Mouse (Mus musculus) C2C12 (cell line): ENCODE results near the gene Dscam. TPM values are rescaled to one million over a fixed set of nuclear protein-coding genes. Genes with fewer than 3 reads are reported as not detected.
A peak's percentile ranks its signal among the peaks of the same experiment; 100 is the strongest.

Experiments used
- H3K27me3 ChIP-seq: one replicate; pipeline ENCODE4 v1.6.1; 2011; ENCODE audit not compliant: control insufficient read depth, insufficient read depth, insufficient read length
- H3K36me3 ChIP-seq: one replicate; pipeline ENCODE4 v1.6.1; 2011; ENCODE audit not compliant: control insufficient read depth, insufficient read depth
- H3K4me3 ChIP-seq: one replicate; pipeline ENCODE4 v1.5.1; 2011; ENCODE audit warnings: mild to moderate bottlenecking, control low read depth; ENCODE audit not compliant: poor library complexity, insufficient read depth, severe bottlenecking
- H3K79me2 ChIP-seq: one replicate; pipeline ENCODE4 v1.6.1; 2011; ENCODE audit not compliant: control insufficient read depth, insufficient read depth
- H3K79me3 ChIP-seq: one replicate; pipeline ENCODE4 v1.6.1; 2011; ENCODE audit warnings: low read depth, control low read depth
- H3ac ChIP-seq: one replicate; pipeline ENCODE3; 2011; ENCODE audit warnings: low read depth; ENCODE audit not compliant: control insufficient read depth, insufficient read length
- CEBPB ChIP-seq: IDR thresholded peaks from one replicate; pipeline ENCODE4 v1.6.1; 2011; ENCODE audit warnings: low read depth, mild to moderate bottlenecking, control low read depth, moderate library complexity
- CTCF ChIP-seq: IDR thresholded peaks from one replicate; pipeline ENCODE4 v1.5.1; 2011; ENCODE audit not compliant: control insufficient read depth, insufficient read depth, insufficient read length
- FOSL1 ChIP-seq: IDR thresholded peaks from one replicate; pipeline ENCODE4 v1.8.0; 2011; ENCODE audit warnings: mild to moderate bottlenecking, low read length; ENCODE audit not compliant: poor library complexity, insufficient read depth, severe bottlenecking
- MAX ChIP-seq: IDR thresholded peaks from one replicate; pipeline ENCODE4 v1.6.1; 2011; ENCODE audit warnings: mild to moderate bottlenecking, control low read depth
- MYOD1 ChIP-seq: IDR thresholded peaks from one replicate; pipeline ENCODE4 v1.6.1; 2011; ENCODE audit warnings: low read depth; ENCODE audit not compliant: control insufficient read depth, insufficient read length
- MYOG ChIP-seq: IDR thresholded peaks from one replicate; pipeline ENCODE4 v1.6.1; 2011; ENCODE audit not compliant: control insufficient read depth, insufficient read length; ENCODE audit errors: extremely low read depth
- USF1 ChIP-seq: IDR thresholded peaks from one replicate; pipeline ENCODE4 v1.6.1; 2011; ENCODE audit warnings: low read depth, mild to moderate bottlenecking, control low read depth, moderate library complexity
- polyA plus RNA-seq: library from polyadenylated mRNA; unstranded; fragments of >200 nt; fragmentation: generic; extraction: Trizol; gene quantifications from one replicate; pipeline ENCODE4 v1.2.1, GENCODE M21; 2012; ENCODE audit warnings: missing spikeins

The Dscam gene
- polyA plus RNA-seq, 1 experiment = not detected

GRCm38 (mm10) chr16:96685065-96685464 is 485.5 kb downstream of the Dscam start:
- H3ac ChIP-seq = no peak overlapping the region
- TF ChIP-seq MAX (no peak), FOSL1 (no peak), USF1 (no peak), CTCF (no peak), MYOG (no peak), MYOD1 (no peak), CEBPB (no peak)
- H3K79me3 ChIP-seq = no peaks in the 10 kb centered on the region
- no peaks in the 10 kb centered on the region for H3K36me3 ChIP-seq
- no peaks in the 10 kb centered on the region for H3K79me2 ChIP-seq
- H3K27me3 ChIP-seq = no peaks in the 10 kb centered on the region
- H3K4me3 ChIP-seq = no peak overlapping the region

GRCm38 (mm10) chr16:96684581-96684980 is 486.0 kb downstream of the Dscam start:
- no peak overlapping the region for H3K4me3 ChIP-seq
- no peaks in the 10 kb centered on the region for H3K79me3 ChIP-seq
- TF ChIP-seq CTCF = peak; percentile 7
- TF ChIP-seq MYOD1 = no peak
- no peak for TF ChIP-seq CEBPB
- no peaks in the 10 kb centered on the region for H3K36me3 ChIP-seq
- H3ac ChIP-seq = no peak overlapping the region
- no peaks in the 10 kb centered on the region for H3K27me3 ChIP-seq
- no peaks in the 10 kb centered on the region for H3K79me2 ChIP-seq

GRCm38 (mm10) chr16:96682289-96682972 is 488.1 kb downstream of the Dscam start:
- H3K36me3 ChIP-seq = no peaks in the 10 kb centered on the region
- H3K79me2 ChIP-seq = no peaks in the 10 kb centered on the region
- H3K79me3 ChIP-seq = no peaks in the 10 kb centered on the region
- no peak overlapping the region for H3K4me3 ChIP-seq
- no peaks in the 10 kb centered on the region for H3K27me3 ChIP-seq
- no peak overlapping the region for H3ac ChIP-seq
- TF ChIP-seq USF1 = no peak
- TF ChIP-seq CEBPB = no peak
- TF ChIP-seq MYOD1 = no peak
- TF ChIP-seq CTCF = no peak
- TF ChIP-seq MAX = no peak
- no peak for TF ChIP-seq FOSL1
- TF ChIP-seq MYOG = no peak

GRCm38 (mm10) chr16:96679981-96680380 is 490.6 kb downstream of the Dscam start:
- TF ChIP-seq MYOG (no peak), CTCF (no peak), USF1 (no peak), MAX (no peak), FOSL1 (no peak), MYOD1 (no peak), CEBPB (no peak)
- H3K36me3 ChIP-seq = no peaks in the 10 kb centered on the region
- no peaks in the 10 kb centered on the region for H3K79me2 ChIP-seq
- no peaks in the 10 kb centered on the region for H3K27me3 ChIP-seq
- H3ac ChIP-seq = no peak overlapping the region
- no peaks in the 10 kb centered on the region for H3K79me3 ChIP-seq
- H3K4me3 ChIP-seq = no peak overlapping the region

- no peak overlapping the region for H3K4me3 ChIP-seq
- no peaks in the 10 kb centered on the region for H3K79me2 ChIP-seq
- peaks cover 8% of the 10 kb centered on the region for H3K27me3 ChIP-seq
- H3K36me3 ChIP-seq = no peaks in the 10 kb centered on the region
- TF ChIP-seq USF1 (no peak), MYOG (no peak), FOSL1 (no peak), MAX (no peak), CTCF (no peak)
- H3K79me3 ChIP-seq = no peaks in the 10 kb centered on the region
- H3ac ChIP-seq = no peak overlapping the region
Observed at GRCm38 (mm10) chr16:96677471-96677870, 493.1 kb downstream of the Dscam start.

GRCm38 (mm10) chr16:96676663-96677062 is 493.9 kb downstream of the Dscam start:
- Histone ChIP-seq H3K4me3 (no peak overlapping the region), H3K27me3 (peaks cover 8% of the 10 kb centered on the region), H3ac (no peak overlapping the region), H3K79me2 (no peaks in the 10 kb centered on the region), H3K79me3 (no peaks in the 10 kb centered on the region), H3K36me3 (no peaks in the 10 kb centered on the region)
- no peak for TF ChIP-seq MYOG
- TF ChIP-seq MYOD1 = no peak
- TF ChIP-seq CTCF = no peak
- TF ChIP-seq CEBPB = no peak
- TF ChIP-seq USF1 = no peak
- no peak for TF ChIP-seq FOSL1
- no peak for TF ChIP-seq MAX
